Mouse (Mus musculus) adrenal gland, adult 18-20 months (tissue): ENCODE results near the gene Poc5. TPM values are rescaled to one million over a fixed set of nuclear protein-coding genes. Genes with fewer than 3 reads are reported as not detected.

Experiments used
- microRNA-seq, 2 experiments: library from miRNA; unstranded; fragments of <30 nt; microRNA quantifications; one replicate each; pipeline ENCODE4 v1.2.0; 2021; ENCODE audit warnings: borderline number of aligned reads in 2 of 2
- total RNA-seq, 2 experiments: library from RNA; stranded (reverse); gene quantifications; 1 replicate in 1 of 2; 2 replicates in 1 of 2; pipeline ENCODE4 v1.2.3; 2021

Gene Poc5
- total RNA-seq, 2 experiments from 2014 or later = 13.1 to 14.0 TPM

Small RNA genes within 50 kb of the gene (microRNA-seq; reads per million reads assigned to microRNA genes)
- gene Gm25213 = 0 reads per million in 2 experiments

Other genes with a start within 250 kb of the Poc5 start
- under 1 TPM; 0.86 to 0.90 TPM for gene Ankdd1b, start 82.9 kb downstream of the Poc5 start, total RNA-seq
- gene Gm17622, start 102.4 kb downstream of the Poc5 start, total RNA-seq = not detected
- 10 to 100 TPM; 23.3 to 32.6 TPM for gene Polk, start 154.3 kb downstream of the Poc5 start, total RNA-seq
- gene Col4a3bp, start 154.3 kb downstream of the Poc5 start, total RNA-seq = 100 to 1,000 TPM in 1 of 2 experiments, 10 to 100 TPM in 1; 72.4 to 112 TPM